Mouse (Mus musculus): ENCODE results near the gene Kcp. TPM values are rescaled to one million over a fixed set of nuclear protein-coding genes. Genes with fewer than 3 reads are reported as not detected.

The Kcp gene
- total RNA-seq, 1 experiment from 2014 or later, result not detected

DNA sequence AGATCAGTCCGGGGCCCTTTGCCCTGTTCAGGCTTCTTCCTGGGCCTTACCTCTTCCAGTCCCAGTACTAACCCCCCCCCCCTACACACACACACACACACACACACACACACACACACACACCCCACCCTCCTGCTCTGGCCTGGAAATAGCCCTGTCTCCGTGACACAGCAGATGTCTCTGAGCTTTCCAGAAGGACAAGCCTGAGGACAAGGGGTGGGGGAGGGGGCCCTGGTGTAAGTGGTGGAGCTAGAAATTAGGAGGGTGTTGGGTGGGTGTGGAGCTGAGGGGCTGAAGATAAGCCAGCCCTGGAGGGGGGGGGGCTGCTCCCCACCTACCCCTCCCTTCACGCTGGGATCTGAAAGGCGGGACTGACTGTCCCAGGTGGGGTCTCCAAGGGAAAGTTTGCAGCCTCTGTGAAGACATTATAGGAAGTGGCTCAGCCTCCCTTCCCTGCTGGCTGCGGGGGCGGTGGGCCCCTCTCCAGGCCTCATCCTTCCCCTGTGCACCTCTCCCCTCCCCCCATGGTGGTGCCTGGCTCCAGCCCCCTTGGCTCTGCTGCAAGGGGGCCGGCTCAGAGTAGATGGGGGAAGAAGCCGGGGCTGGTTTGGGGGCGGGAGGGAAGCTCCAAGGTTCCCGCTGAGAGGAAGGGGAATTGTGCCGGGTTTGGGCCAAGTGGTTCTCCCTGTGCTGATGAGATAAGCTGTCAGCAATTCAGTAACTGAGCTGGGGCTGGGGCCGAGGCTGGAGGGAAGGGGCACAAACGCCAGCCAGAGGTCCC, 72.7 kb downstream of the Kcp start:
- 0 out of 4 replicates have a peak, but pooled peaks of 1 of the 2 experiments have one; percentile 8 for ATAC-seq (replicated peaks in 1 of 2; ENCODE audit: insufficient read depth in 1 of 2, low FRiP score in 2 of 2, low TSS enrichment in 1 of 2, low read depth in 1 of 2, poor library complexity in 2 of 2, severe bottlenecking in 2 of 2)

DNA sequence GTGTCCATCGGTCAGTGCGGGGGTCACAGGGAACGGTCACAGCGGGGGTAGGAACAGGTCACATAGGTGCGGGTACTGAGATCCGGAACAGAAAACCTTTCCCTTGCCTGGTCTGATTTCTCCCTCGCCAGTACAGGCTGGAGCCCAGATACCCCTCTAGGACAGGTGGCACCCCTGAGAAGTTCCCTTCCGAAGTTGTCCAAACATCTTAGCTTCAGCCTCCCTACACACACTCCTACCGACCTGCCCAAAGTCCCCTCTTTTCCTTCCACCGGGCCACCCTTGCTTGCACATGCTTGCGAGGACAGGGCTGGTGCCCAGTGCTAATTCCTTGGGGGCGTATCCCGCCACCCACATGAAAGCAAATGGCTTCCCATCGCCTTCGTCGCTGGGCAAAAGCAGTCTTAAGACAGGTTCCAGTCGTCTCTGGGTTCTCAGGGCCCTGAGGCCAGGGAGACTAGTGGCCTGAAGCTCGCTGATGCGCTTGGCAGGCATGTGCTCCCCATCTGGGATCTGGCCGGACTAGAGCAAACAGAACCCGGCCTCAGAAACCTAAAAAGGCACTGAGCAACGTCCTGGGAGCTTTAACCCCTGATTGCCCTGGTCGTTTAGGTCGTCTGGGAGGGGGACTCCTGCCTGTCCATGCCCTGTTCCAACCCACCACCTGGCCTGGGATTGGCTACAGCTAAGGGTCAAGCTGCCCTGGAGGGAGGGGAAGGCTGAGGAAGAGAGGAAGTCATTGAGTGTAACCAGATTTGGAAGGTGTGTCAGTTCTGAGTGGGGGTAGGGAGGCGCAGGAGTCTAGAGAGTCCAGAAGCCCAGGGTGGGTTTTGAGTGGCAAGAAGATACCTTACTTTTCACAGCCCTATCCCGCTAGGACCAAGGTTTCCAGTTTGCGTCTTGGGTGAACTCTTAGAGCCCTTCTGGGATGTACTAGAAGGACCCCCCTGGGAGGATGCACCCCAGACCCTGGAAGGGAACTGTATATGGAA, 73.7 kb downstream of the Kcp start:
- 0 out of 4 replicates have a peak, but pooled peaks of 1 of the 2 experiments have one; percentile 8 for ATAC-seq (replicated peaks in 1 of 2; ENCODE audit: insufficient read depth in 1 of 2, low FRiP score in 2 of 2, low TSS enrichment in 1 of 2, low read depth in 1 of 2, poor library complexity in 2 of 2, severe bottlenecking in 2 of 2)

- peak; percentile 33 to 37; a peak in 3 of 4 replicates for ATAC-seq (replicated peaks in 1 of 2; ENCODE audit: insufficient read depth in 1 of 2, low FRiP score in 2 of 2, low TSS enrichment in 1 of 2, low read depth in 1 of 2, poor library complexity in 2 of 2, severe bottlenecking in 2 of 2)
These were observed 74.5 kb downstream of the Kcp start, which contains the start of gene Flnc for GRCm38 (mm10) chr6:29433038-29433803. TSS of gene Flnc (plus strand) at chr6:29433256.

GRCm38 (mm10) chr6:29432676-29433037, 75.1 kb downstream of the Kcp start:
- no peak for ATAC-seq (replicated peaks in 1 of 2; ENCODE audit: insufficient read depth in 1 of 2, low FRiP score in 2 of 2, low TSS enrichment in 1 of 2, low read depth in 1 of 2, poor library complexity in 2 of 2, severe bottlenecking in 2 of 2)

- no peak for ATAC-seq (replicated peaks in 1 of 2; ENCODE audit: insufficient read depth in 1 of 2, low FRiP score in 2 of 2, low TSS enrichment in 1 of 2, low read depth in 1 of 2, poor library complexity in 2 of 2, severe bottlenecking in 2 of 2)
These were observed 75.6 kb downstream of the Kcp start for GRCm38 (mm10) chr6:29432156-29432555.

- ATAC-seq (replicated peaks in 1 of 2; ENCODE audit: insufficient read depth in 1 of 2, low FRiP score in 2 of 2, low TSS enrichment in 1 of 2, low read depth in 1 of 2, poor library complexity in 2 of 2, severe bottlenecking in 2 of 2), result no peak
These were observed 76.3 kb downstream of the Kcp start for GRCm38 (mm10) chr6:29431473-29431872.

DNA sequence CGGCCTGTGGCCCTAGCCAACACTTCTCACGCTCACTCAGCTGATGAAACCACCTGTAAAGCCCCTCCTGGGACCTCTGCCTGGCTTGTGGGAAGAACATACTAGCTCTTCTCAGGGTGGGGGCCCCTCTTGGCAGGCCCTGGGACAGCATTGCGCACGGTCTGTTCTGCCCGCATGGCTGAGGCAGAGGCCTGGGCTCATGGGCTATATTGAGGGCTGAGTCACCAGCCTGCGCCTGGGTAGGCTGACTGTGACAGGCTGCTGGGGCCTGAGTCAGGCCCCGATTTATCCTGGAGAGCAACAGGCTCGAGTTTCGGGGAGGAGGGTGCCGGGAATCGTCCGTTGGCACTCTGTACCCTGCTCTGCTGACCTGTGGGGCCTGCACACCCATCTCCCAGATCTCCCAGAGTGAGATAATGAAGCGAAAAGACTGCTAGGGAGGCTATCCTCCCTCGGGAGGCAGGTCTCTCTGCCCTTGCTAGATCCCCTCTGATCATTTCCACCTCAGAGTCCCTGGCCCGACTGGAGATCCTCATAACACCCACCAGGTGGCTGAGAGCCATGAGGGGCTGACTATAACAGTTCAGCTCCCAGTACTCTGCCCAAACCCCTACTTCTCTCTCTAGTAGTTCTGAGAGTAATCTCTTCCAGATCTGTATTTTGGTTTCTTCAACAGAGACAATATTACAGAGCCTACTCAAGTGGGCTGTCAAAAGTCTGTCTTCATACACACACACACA, 76.9 kb downstream of the Kcp start:
- ATAC-seq (replicated peaks in 1 of 2; ENCODE audit: insufficient read depth in 1 of 2, low FRiP score in 2 of 2, low TSS enrichment in 1 of 2, low read depth in 1 of 2, poor library complexity in 2 of 2, severe bottlenecking in 2 of 2), result no peak

GRCm38 (mm10) chr6:29428171-29428570, 79.6 kb downstream of the Kcp start:
- ATAC-seq (replicated peaks in 1 of 2; ENCODE audit: insufficient read depth in 1 of 2, low FRiP score in 2 of 2, low TSS enrichment in 1 of 2, low read depth in 1 of 2, poor library complexity in 2 of 2, severe bottlenecking in 2 of 2), result no peak

GRCm38 (mm10) chr6:29426331-29426730, 81.4 kb downstream of the Kcp start:
- no peak for ATAC-seq (replicated peaks in 1 of 2; ENCODE audit: insufficient read depth in 1 of 2, low FRiP score in 2 of 2, low TSS enrichment in 1 of 2, low read depth in 1 of 2, poor library complexity in 2 of 2, severe bottlenecking in 2 of 2)

GRCm38 (mm10) chr6:29425118-29425517, 82.6 kb downstream of the Kcp start:
- ATAC-seq (replicated peaks in 1 of 2; ENCODE audit: insufficient read depth in 1 of 2, low FRiP score in 2 of 2, low TSS enrichment in 1 of 2, low read depth in 1 of 2, poor library complexity in 2 of 2, severe bottlenecking in 2 of 2), result no peak

Other genes with a start within 250 kb of the Kcp start
- gene Hilpda, start 235.5 kb downstream of the Kcp start, total RNA-seq (2017), result 26.3 and 27.7 TPM in 2 replicates
- 1.6 TPM in 1 of 2 replicates, not detected in the other for gene Fam71f2, start 228.4 kb downstream of the Kcp start, total RNA-seq (2017)
- not detected in 2 replicates for gene Fam71f1, start 188.8 kb downstream of the Kcp start, total RNA-seq (2017)
- gene Calu, start 159.9 kb downstream of the Kcp start, total RNA-seq (2017), result 162 and 228 TPM in 2 replicates
- gene Opn1sw, start 119.5 kb downstream of the Kcp start, total RNA-seq (2017), result not detected in 2 replicates
- 0.40 and 0.44 TPM in 2 replicates for gene Ccdc136, start 111.6 kb downstream of the Kcp start, total RNA-seq (2017)
- gene Flnc, start 74.7 kb downstream of the Kcp start, total RNA-seq (2017), result not detected in 2 replicates
- gene Atp6v1f, start 40.2 kb downstream of the Kcp start, total RNA-seq (2017), result 131 and 182 TPM in 2 replicates
- gene Atp6v1fnb, start 36.5 kb downstream of the Kcp start, total RNA-seq (2017), result 3.4 TPM in 1 of 2 replicates, not detected in the other
- gene Irf5, start 18.7 kb upstream of the Kcp start, total RNA-seq (2017), result 19.3 and 23.7 TPM in 2 replicates
- 76.4 and 89.6 TPM in 2 replicates for gene Tnpo3, start 101.9 kb upstream of the Kcp start, total RNA-seq (2017)
- gene Tspan33, start 186.3 kb upstream of the Kcp start, total RNA-seq (2017), result 4.7 and 6.5 TPM in 2 replicates
- gene Smo, start 227.6 kb upstream of the Kcp start, total RNA-seq (2017), result 32.4 and 37.9 TPM in 2 replicates

All from hematopoietic stem cell, adult 5-6 weeks (primary cell).